In genomic region chr7:74130206-74130836, GRCm38 (mm10) we compare ENCODE assay signal across 12 mouse cellular contexts.
DNase-seq lines count a peak whose midpoint lies in the region; ATAC-seq lines count a peak whose summit lies in the region.
"Had no signal": no experiment of that assay in that cellular context is flagged by ENCODE, and none has a peak within 500 bp of the region (broad histone marks: within the 10 kb centered on the region; RNA-seq: fewer than 3 reads in every experiment).

No protein-coding gene starts in this region.

- intact Hi-C loops in left cerebral cortex, postnatal 14 days (cut with DNase I): no loop called here

- no peak overlapping the region for H3K4me3 ChIP-seq in hindbrain, embryonic 14.5 days (replicated peaks; ENCODE audit: low read length)
- H3K4me3 ChIP-seq in midbrain, embryonic 15.5 days: no peak overlapping the region
- H3K4me3 ChIP-seq: limb, embryonic 12.5 days had no signal

- ATAC-seq in hindbrain, embryonic 14.5 days (ENCODE audit: low FRiP score): peak; percentile 68; the same call in 1 of the 2 replicates
- ATAC-seq in midbrain, embryonic 15.5 days (replicated peaks): peak; percentile 74

- WGBS in hindbrain, embryonic 14.5 days: 17% methylated on average over 8 of the region's 8 CpGs
- WGBS in midbrain, embryonic 15.5 days: 18% methylated on average over 8 of the region's 8 CpGs

- no peaks in the 10 kb centered on the region for H3K9me3 ChIP-seq in hindbrain, embryonic 14.5 days (ENCODE audit: control insufficient read depth, low read length)
- H3K9me3 ChIP-seq in midbrain, embryonic 15.5 days: no peaks in the 10 kb centered on the region
- H3K9me3 ChIP-seq: limb, embryonic 12.5 days had no signal

- DNase-seq in left cerebral cortex, postnatal 14 days (ENCODE audit: low spot score in 2 of 2): peak; percentile 34 to 60
- no peak for DNase-seq in left cerebral cortex, adult 18-20 months (ENCODE audit: low spot score in 2 of 2)
- DNase-seq in embryo, embryonic 11 days: peak; percentile 52
- peak; percentile 60 for DNase-seq in hindbrain, embryonic 14.5 days (ENCODE audit: low spot score)
- no peak for DNase-seq in cerebellum, postnatal 25 days
- no peak for DNase-seq in gastrocnemius, postnatal 4 days (ENCODE audit: low spot score in 2 of 2)
- DNase-seq in urinary bladder, postnatal 10 days (ENCODE audit: low spot score): no peak
- DNase-seq: gastrocnemius, postnatal 36 days; kidney, postnatal 25 days had no signal

- H3K27me3 ChIP-seq in hindbrain, embryonic 14.5 days (ENCODE audit: control insufficient read depth, insufficient read depth, low read length): no peaks in the 10 kb centered on the region
- no peaks in the 10 kb centered on the region for H3K27me3 ChIP-seq in midbrain, embryonic 15.5 days (replicated peaks)
- H3K27me3 ChIP-seq: limb, embryonic 12.5 days had no signal

- H3K36me3 ChIP-seq in hindbrain, embryonic 14.5 days (replicated peaks; ENCODE audit: control insufficient read depth, insufficient read depth): no peaks in the 10 kb centered on the region
- no peaks in the 10 kb centered on the region for H3K36me3 ChIP-seq in midbrain, embryonic 15.5 days (replicated peaks)
- H3K36me3 ChIP-seq: limb, embryonic 12.5 days had no signal

- H3K27ac ChIP-seq in hindbrain, embryonic 14.5 days: peak overlapping the region; percentile 39; the same call in 1 of the 2 replicates
- H3K27ac ChIP-seq in midbrain, embryonic 15.5 days: peak overlapping the region; percentile 67
- H3K27ac ChIP-seq: limb, embryonic 12.5 days; stomach, postnatal 0 days had no signal

- H3K4me1 ChIP-seq in hindbrain, embryonic 14.5 days (replicated peaks; ENCODE audit: control insufficient read depth, insufficient read depth, low read length): peaks cover 16% of the 10 kb centered on the region
- H3K4me1 ChIP-seq in midbrain, embryonic 15.5 days: peaks cover 14% of the 10 kb centered on the region

- no peak overlapping the region for H3K9ac ChIP-seq in hindbrain, embryonic 14.5 days
- no peak overlapping the region for H3K9ac ChIP-seq in midbrain, embryonic 15.5 days
- H3K9ac ChIP-seq: limb, embryonic 12.5 days had no signal

- H3K4me2 ChIP-seq in hindbrain, embryonic 14.5 days (replicated peaks): no peak overlapping the region
- 0 out of 2 replicates have a peak overlapping the region, but pooled peaks have one; percentile 6 for H3K4me2 ChIP-seq in midbrain, embryonic 15.5 days
- H3K4me2 ChIP-seq: limb, embryonic 12.5 days had no signal

Comparison
In these comparisons a context has a peak if more than half of its experiments do, and no peak if none do; other contexts are left out.
1. DNase-seq: peak in left cerebral cortex, postnatal 14 days (2 of 2), embryo, embryonic 11 days (single experiment) and hindbrain, embryonic 14.5 days (single experiment); none in left cerebral cortex, adult 18-20 months (0 of 2), cerebellum, postnatal 25 days (0 of 2), gastrocnemius, postnatal 4 days (0 of 2) and urinary bladder, postnatal 10 days (single experiment).